Mouse (Mus musculus) ES-E14 (cell line): ENCODE results near the gene Ushbp1. TPM values are rescaled to one million over a fixed set of nuclear protein-coding genes. Genes with fewer than 3 reads are reported as not detected.
A peak's percentile ranks its signal among the peaks of the same experiment; 100 is the strongest.

Experiments
- DNase-seq: peaks from one replicate; pipeline ENCODE4 v3.0.0-alpha.2; 2013; ENCODE audit warnings: low read depth, low spot score
- H3K27ac ChIP-seq: 2 replicates; pipeline ENCODE4 v1.5.1; 2012; ENCODE audit warnings: low read depth, mild to moderate bottlenecking, low read length, moderate library complexity, mixed read lengths; ENCODE audit not compliant: poor library complexity, insufficient read depth, severe bottlenecking
- H3K36me3 ChIP-seq: 2 replicates; pipeline ENCODE4 v1.6.1; 2012; ENCODE audit warnings: mild to moderate bottlenecking, low read length, moderate library complexity, mixed read lengths; ENCODE audit not compliant: control insufficient read depth, poor library complexity, insufficient read depth, severe bottlenecking
- H3K4me1 ChIP-seq, 2 experiments: fragments of 150-350 bp in 1 of 2; sonication (generic) in 1 of 2; 2 replicates each; pipeline ENCODE4 v1.6.1; 2012; ENCODE audit warnings: low read length in 2 of 2, mild to moderate bottlenecking in 1 of 2, mixed read lengths in 1 of 2; ENCODE audit not compliant: control insufficient read depth in 2 of 2, insufficient read depth in 2 of 2, poor library complexity in 1 of 2
- H3K4me3 ChIP-seq, 2 experiments: fragments of 150-350 bp in 1 of 2; sonication (generic) in 1 of 2; 2 replicates each; pipeline ENCODE4 v1.5.1; 2012; ENCODE audit warnings: low read length in 2 of 2, low read depth in 1 of 2, mild to moderate bottlenecking in 1 of 2, mixed read lengths in 1 of 2; ENCODE audit not compliant: insufficient read depth in 1 of 2, poor library complexity in 1 of 2, severe bottlenecking in 1 of 2
- H3K9ac ChIP-seq: 2 replicates; pipeline ENCODE4 v1.6.1; 2012; ENCODE audit warnings: low read depth, mild to moderate bottlenecking, low read length, mixed read lengths; ENCODE audit not compliant: poor library complexity, insufficient read depth, severe bottlenecking
- H3K9me3 ChIP-seq: fragments of 150-350 bp; sonication (generic); 2 replicates; pipeline ENCODE4 v1.6.1; 2012; ENCODE audit warnings: low read depth, mild to moderate bottlenecking, low read length; ENCODE audit not compliant: control insufficient read depth, insufficient read depth
- CHD2 ChIP-seq: IDR thresholded peaks from 2 replicates; pipeline ENCODE4 v1.6.1; 2014; ENCODE audit warnings: mild to moderate bottlenecking, low read depth, low read length, inconsistent platforms
- HCFC1 ChIP-seq: IDR thresholded peaks from 2 replicates; pipeline ENCODE4 v1.6.1; 2012; ENCODE audit warnings: low read length, inconsistent platforms, borderline replicate concordance; ENCODE audit not compliant: insufficient read depth
- MAFK ChIP-seq: IDR thresholded peaks from 2 replicates; pipeline ENCODE4 v1.6.1; 2014; ENCODE audit warnings: mild to moderate bottlenecking, low read depth, low read length, inconsistent platforms; ENCODE audit not compliant: insufficient read depth
- ZC3H11A ChIP-seq: IDR thresholded peaks from 2 replicates; pipeline ENCODE4 v1.6.1; 2012; ENCODE audit warnings: low read depth, mild to moderate bottlenecking, inconsistent platforms, low read length, borderline replicate concordance
- ZNF384 ChIP-seq: IDR thresholded peaks from 2 replicates; pipeline ENCODE4 v1.6.1; 2012; ENCODE audit warnings: low read depth, low read length, inconsistent platforms
- in situ Hi-C, 2 experiments: fragments of 600-800 bp; cut with MboI; formaldehyde crosslinking; loops; one replicate each; pipeline ENCODE4 v1.15.1; 2025; ENCODE audit warnings: low sequenced_read_pairs in 2 of 2, inconsistent platforms in 1 of 2; ENCODE audit not compliant: unreplicated experiment in 2 of 2
- total RNA-seq: library from RNA; depleted of rRNA; stranded (reverse); fragments of 300-350 nt; gene quantifications from 2 replicates; pipeline ENCODE4 v1.2.3, GENCODE M21; 2012

Gene Ushbp1
- total RNA-seq, 1 experiment: 2.4 TPM

- no peak for DNase-seq
- in situ Hi-C loops: no loop called here
- Histone ChIP-seq H3K9me3 (no peaks in the 10 kb centered on the region), H3K9ac (peak overlapping the region; percentile 89), H3K36me3 (peaks cover 36% of the 10 kb centered on the region), H3K4me1 (peaks cover 4 to 15% of the 10 kb centered on the region in 2 experiments; a peak in 3 of 4 replicates), H3K4me3 (peak overlapping the region; percentile 80 to 84), H3K27ac (no peak overlapping the region)
- TF ChIP-seq CHD2 (no peak), MAFK (no peak), HCFC1 (0 out of 2 replicates have a peak, but pooled peaks have one; percentile 0), ZC3H11A (no peak)
These were observed 10.8 kb upstream of the Ushbp1 start for GRCm38 (mm10) chr8:71406099-71407015.

- H3K27ac ChIP-seq: no peak within 1 kb of the TSS; the same call in 1 of the 2 replicates
- in situ Hi-C loops: no loop called here
- peak; percentile 93 for DNase-seq
- no peak for TF ChIP-seq MAFK
- TF ChIP-seq HCFC1: peak; percentile 58; the same call in 1 of the 2 replicates
- H3K4me1 ChIP-seq: peaks cover 4 to 15% of the 10 kb centered on the region in 2 experiments; a peak in 3 of 4 replicates
- H3K4me3 ChIP-seq: peak within 1 kb of the TSS; percentile 80 to 84
- peaks cover 41% of the 10 kb centered on the region for H3K36me3 ChIP-seq
- peak within 1 kb of the TSS; percentile 89 for H3K9ac ChIP-seq
- no peaks in the 10 kb centered on the region for H3K9me3 ChIP-seq
These were observed 9.9 kb upstream of the Ushbp1 start, which contains the start of gene Ankle1 for GRCm38 (mm10) chr8:71405401-71406098. Gene Ankle1, plus strand, starts transcription at chr8:71406010.

- H3K9me3 ChIP-seq: no peaks in the 10 kb centered on the region
- H3K36me3 ChIP-seq: peaks cover 41% of the 10 kb centered on the region
- H3K4me3 ChIP-seq: peak overlapping the region; percentile 70 to 84
- H3K4me1 ChIP-seq: peaks cover 4 to 15% of the 10 kb centered on the region in 2 experiments; a peak in 3 of 4 replicates
- H3K27ac ChIP-seq: no peak overlapping the region
- TF ChIP-seq ZNF384 (no peak), CHD2 (no peak), MAFK (peak; percentile 72), HCFC1 (no peak), ZC3H11A (no peak)
- DNase-seq: no peak
- peak overlapping the region; percentile 74 for H3K9ac ChIP-seq
- in situ Hi-C loops: no loop called here
These were observed 9.3 kb upstream of the Ushbp1 start for GRCm38 (mm10) chr8:71404951-71405351.

- Histone ChIP-seq H3K4me1 (peaks cover 4 to 17% of the 10 kb centered on the region in 2 experiments; a peak in 3 of 4 replicates), H3K36me3 (peaks cover 39% of the 10 kb centered on the region), H3K9ac (no peak overlapping the region), H3K9me3 (no peaks in the 10 kb centered on the region), H3K27ac (no peak overlapping the region), H3K4me3 (no peak overlapping the region)
- TF ChIP-seq CHD2 (no peak), MAFK (no peak), ZNF384 (no peak), ZC3H11A (no peak), HCFC1 (no peak)
- in situ Hi-C loops: no loop called here
- DNase-seq: no peak
These were observed 8.4 kb upstream of the Ushbp1 start for GRCm38 (mm10) chr8:71404011-71404410.
